Mouse (Mus musculus) hematopoietic stem cell, adult 5-6 weeks (primary cell): ENCODE measurements around the gene Adipoq. TPM values are rescaled to one million over a fixed set of nuclear protein-coding genes. Genes with fewer than 3 reads are reported as not detected.
"Not testable (repeated sequence)": the region's sequence is repeated elsewhere in the genome, so short reads cannot be mapped to it uniquely, and the experiment has no call there.

Experiments used
- ATAC-seq, 2 experiments: fragments of 125-278 bp in 1 of 2; replicated peaks in 1 of 2; 2 replicates each; pipeline ENCODE4 v1.8.0; 2016 to 2017; ENCODE audit warnings: inconsistent platforms in 2 of 2, mild to moderate bottlenecking in 2 of 2, moderate number of reproducible peaks in 2 of 2, low read depth in 1 of 2, moderate TSS enrichment in 1 of 2; ENCODE audit not compliant: low FRiP score in 2 of 2, poor library complexity in 2 of 2, severe bottlenecking in 2 of 2, insufficient read depth in 1 of 2, low TSS enrichment in 1 of 2
- total RNA-seq: library from RNA; stranded (forward); fragments of 172-1452, 232-1000 nt; gene quantifications from 2 replicates; pipeline ENCODE4 v1.2.3, GENCODE M21; 2017

Gene Adipoq
- total RNA-seq: not detected in 2 replicates

- ATAC-seq: no peak
These were observed at the start of gene Adipoq for GRCm38 (mm10) chr16:23146280-23146679. Gene Adipoq (plus strand): TSS chr16:23146536.

- not testable (repeated sequence) for ATAC-seq
These were observed 49.5 kb upstream of the Adipoq start for GRCm38 (mm10) chr16:23096886-23097285.

- not testable (repeated sequence) for ATAC-seq
These were observed 48.8 kb upstream of the Adipoq start for GRCm38 (mm10) chr16:23097290-23098104.

GRCm38 (mm10) chr16:23098105-23098452 is 48.3 kb upstream of the Adipoq start:
- not testable (repeated sequence) for ATAC-seq

GRCm38 (mm10) chr16:23099632-23100031 is 46.7 kb upstream of the Adipoq start:
- ATAC-seq: no peak

GRCm38 (mm10) chr16:23100099-23100575 is 46.2 kb upstream of the Adipoq start:
- no peak for ATAC-seq

- peak; percentile 50 to 52 for ATAC-seq
These were observed 45.7 kb upstream of the Adipoq start for GRCm38 (mm10) chr16:23100613-23101012.

GRCm38 (mm10) chr16:23102340-23103037 is 43.8 kb upstream of the Adipoq start:
- ATAC-seq: no peak

GRCm38 (mm10) chr16:23103038-23103745 is 43.1 kb upstream of the Adipoq start:
- no peak for ATAC-seq

- no peak for ATAC-seq
These were observed 42.5 kb upstream of the Adipoq start for GRCm38 (mm10) chr16:23103841-23104240.

- no peak for ATAC-seq
These were observed 40.2 kb upstream of the Adipoq start for GRCm38 (mm10) chr16:23106121-23106520.

- peak; percentile 66 to 70 for ATAC-seq
These were observed 38.9 kb upstream of the Adipoq start, which contains the start of gene Eif4a2 for GRCm38 (mm10) chr16:23107231-23107942. Gene Eif4a2 (plus strand): TSS chr16:23107444.

GRCm38 (mm10) chr16:23107946-23108759 is 38.2 kb upstream of the Adipoq start:
- ATAC-seq: peak; percentile 67 to 73

GRCm38 (mm10) chr16:23108943-23109342 is 37.4 kb upstream of the Adipoq start:
- no peak for ATAC-seq

- ATAC-seq: no peak
These were observed 36.7 kb upstream of the Adipoq start for GRCm38 (mm10) chr16:23109350-23110280.

- no peak for ATAC-seq
These were observed 34.0 kb upstream of the Adipoq start for GRCm38 (mm10) chr16:23112348-23112747.
